Mouse (Mus musculus) bone marrow macrophage, adult 2 months (primary cell): ENCODE data around the gene Gm2174. TPM values are rescaled to one million over a fixed set of nuclear protein-coding genes. Genes with fewer than 3 reads are reported as not detected.

ENCODE experiments used
- H3K27ac ChIP-seq: 2 replicates; pipeline ENCODE4 v1.5.1; 2012; ENCODE audit warnings: low read depth, low read length; ENCODE audit not compliant: insufficient read depth
- H3K4me1 ChIP-seq: 2 replicates; pipeline ENCODE4 v1.6.1; 2012; ENCODE audit warnings: low read length; ENCODE audit not compliant: control insufficient read depth, insufficient read depth
- H3K4me3 ChIP-seq: 2 replicates; pipeline ENCODE4 v1.5.1; 2012; ENCODE audit warnings: mild to moderate bottlenecking, low read length, moderate library complexity; ENCODE audit not compliant: insufficient read depth
- CTCF ChIP-seq: IDR thresholded peaks from 2 replicates; pipeline ENCODE4 v1.5.1; 2012; ENCODE audit warnings: low read depth, mild to moderate bottlenecking, low read length, moderate library complexity
- POLR2A ChIP-seq: IDR thresholded peaks from 2 replicates; pipeline ENCODE4 v1.6.1; 2012; ENCODE audit warnings: mild to moderate bottlenecking, low read depth, low read length, borderline replicate concordance
- polyA plus RNA-seq: library from polyadenylated mRNA; stranded (reverse); fragments of >200 nt; gene quantifications from 2 replicates; pipeline ENCODE4 v1.2.4, GENCODE M21; 2012; ENCODE audit not compliant: missing spikeins, insufficient read depth, insufficient read length

Gene Gm2174
- 5.3 and 6.1 TPM in 2 replicates for polyA plus RNA-seq

DNA sequence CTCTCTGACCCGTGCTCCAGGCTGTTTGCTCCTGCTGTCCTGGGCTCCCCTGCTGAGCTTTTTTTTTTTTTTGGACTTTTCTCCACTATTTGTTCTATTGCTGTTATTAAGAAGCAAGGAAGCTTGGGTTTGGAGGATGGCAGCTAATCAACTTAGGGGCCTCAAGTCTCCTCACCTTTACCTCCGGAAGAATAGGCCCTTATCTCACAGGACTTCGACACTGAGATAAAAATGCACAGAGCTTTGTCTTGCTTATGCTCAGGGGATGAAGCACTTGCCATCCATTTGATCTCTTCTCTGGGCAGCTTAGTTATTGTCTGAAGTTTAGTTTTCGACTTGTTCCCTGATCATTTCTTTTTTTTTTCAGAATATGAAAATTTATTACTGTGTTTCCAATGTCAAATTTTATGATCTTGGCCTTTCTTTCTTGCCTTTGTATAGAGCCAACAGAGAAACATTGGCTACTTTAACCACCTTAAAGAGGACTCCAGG is at the start of gene Gm2174:
Gm2174 (plus strand) TSS at position 442 of the 492 bp plus-strand sequence.
- H3K27ac ChIP-seq = peak within 1 kb of the TSS; percentile 61

DNA sequence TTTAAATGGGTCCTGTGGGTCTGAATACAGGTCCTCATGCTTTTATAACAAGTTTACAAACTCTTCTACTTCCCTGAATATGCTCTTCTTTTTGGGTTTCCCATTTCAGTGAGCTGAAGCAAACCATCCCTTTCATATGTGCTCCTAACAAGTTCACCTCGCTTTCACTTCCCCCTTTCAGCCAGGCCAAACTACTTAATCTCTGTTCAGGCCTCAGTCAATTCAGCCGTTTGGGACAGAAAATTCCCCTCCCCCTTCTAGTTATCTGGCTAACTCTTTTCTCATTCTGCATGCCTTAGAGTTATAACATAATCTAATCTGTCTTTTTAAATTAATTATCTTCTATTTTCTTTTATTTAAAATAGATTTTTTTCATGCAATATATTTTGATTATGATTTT is 43.1 kb upstream of the Gm2174 start:
- Histone ChIP-seq H3K4me3 (no peak overlapping the region), H3K4me1 (no peaks in the 10 kb centered on the region), H3K27ac (no peak overlapping the region)
- no peak for TF ChIP-seq CTCF
- no peak for TF ChIP-seq POLR2A

More for the DNA sequence above, at the start of gene Gm2174:
- H3K4me1 ChIP-seq = peaks cover 27% of the 10 kb centered on the region
- TF ChIP-seq POLR2A (no peak), CTCF (no peak)
- no peak within 1 kb of the TSS for H3K4me3 ChIP-seq

- no peak overlapping the region for H3K4me3 ChIP-seq
These were observed 42.3 kb upstream of the Gm2174 start for GRCm38 (mm10) chrX:56405482-56405881.

DNA sequence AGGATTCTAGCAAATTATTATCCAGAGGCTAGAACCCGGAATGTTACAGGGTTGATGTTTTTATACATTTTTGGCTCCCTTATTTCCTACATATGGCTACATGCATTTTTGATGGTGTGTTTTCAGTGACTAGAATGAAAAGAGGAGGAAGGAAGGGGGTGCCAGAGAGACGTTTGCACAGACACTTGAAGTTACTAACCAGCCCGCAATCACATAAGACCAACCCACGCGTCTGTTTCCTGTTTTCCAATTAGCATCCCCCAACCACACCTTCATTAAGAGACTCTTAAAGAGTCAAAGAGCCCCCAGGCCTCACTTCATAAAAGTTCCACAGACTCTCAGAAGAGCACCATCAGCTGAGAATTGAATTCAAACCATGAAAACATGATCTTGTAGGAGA is 41.6 kb upstream of the Gm2174 start:
- H3K4me1 ChIP-seq = no peaks in the 10 kb centered on the region
- H3K27ac ChIP-seq = no peak overlapping the region
- no peak for TF ChIP-seq POLR2A
- no peak for TF ChIP-seq CTCF
- H3K4me3 ChIP-seq = no peak overlapping the region

More at GRCm38 (mm10) chrX:56405482-56405881, 42.3 kb upstream of the Gm2174 start:
- Histone ChIP-seq H3K4me1 (no peaks in the 10 kb centered on the region), H3K27ac (no peak overlapping the region)
- no peak for TF ChIP-seq CTCF
- TF ChIP-seq POLR2A = no peak

- no peak overlapping the region for H3K4me3 ChIP-seq
- peaks cover 15% of the 10 kb centered on the region for H3K4me1 ChIP-seq
- TF ChIP-seq POLR2A (no peak), CTCF (no peak)
- H3K27ac ChIP-seq = peak overlapping the region; percentile 81
These were observed 31.5 kb upstream of the Gm2174 start for GRCm38 (mm10) chrX:56416277-56416676.

DNA sequence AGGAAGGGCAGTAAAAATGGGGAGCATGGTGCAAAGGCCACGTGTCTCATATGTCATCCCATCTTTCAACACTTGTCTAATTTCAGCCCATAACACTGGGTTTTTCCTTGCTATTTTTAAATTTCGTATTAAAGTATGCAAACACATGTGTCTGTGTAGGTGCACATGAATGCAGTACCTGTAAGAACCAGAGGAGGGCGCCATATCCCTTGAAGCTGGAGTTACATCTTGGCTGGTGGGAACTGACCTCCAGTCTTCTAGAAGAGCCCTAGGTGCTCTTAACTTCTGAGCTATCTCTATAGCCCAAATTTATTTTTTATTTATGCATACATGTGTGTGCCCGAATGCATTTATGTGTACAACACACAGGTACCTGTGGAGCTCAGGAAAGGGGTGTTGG is 30.2 kb upstream of the Gm2174 start:
- Histone ChIP-seq H3K4me1 (peaks cover 15% of the 10 kb centered on the region), H3K4me3 (no peak overlapping the region), H3K27ac (no peak overlapping the region)
- TF ChIP-seq CTCF (no peak), POLR2A (no peak)

- peaks cover under 1% of the 10 kb centered on the region; the same call in 1 of the 2 replicates for H3K4me1 ChIP-seq
- H3K27ac ChIP-seq = no peak overlapping the region
- no peak overlapping the region for H3K4me3 ChIP-seq
- no peak for TF ChIP-seq POLR2A
- no peak for TF ChIP-seq CTCF
These were observed 17.2 kb upstream of the Gm2174 start for GRCm38 (mm10) chrX:56430601-56431000.

GRCm38 (mm10) chrX:56435758-56436283 is 11.9 kb upstream of the Gm2174 start:
- TF ChIP-seq CTCF (no peak), POLR2A (no peak)
- Histone ChIP-seq H3K4me3 (no peak overlapping the region), H3K4me1 (no peaks in the 10 kb centered on the region), H3K27ac (no peak overlapping the region)

DNA sequence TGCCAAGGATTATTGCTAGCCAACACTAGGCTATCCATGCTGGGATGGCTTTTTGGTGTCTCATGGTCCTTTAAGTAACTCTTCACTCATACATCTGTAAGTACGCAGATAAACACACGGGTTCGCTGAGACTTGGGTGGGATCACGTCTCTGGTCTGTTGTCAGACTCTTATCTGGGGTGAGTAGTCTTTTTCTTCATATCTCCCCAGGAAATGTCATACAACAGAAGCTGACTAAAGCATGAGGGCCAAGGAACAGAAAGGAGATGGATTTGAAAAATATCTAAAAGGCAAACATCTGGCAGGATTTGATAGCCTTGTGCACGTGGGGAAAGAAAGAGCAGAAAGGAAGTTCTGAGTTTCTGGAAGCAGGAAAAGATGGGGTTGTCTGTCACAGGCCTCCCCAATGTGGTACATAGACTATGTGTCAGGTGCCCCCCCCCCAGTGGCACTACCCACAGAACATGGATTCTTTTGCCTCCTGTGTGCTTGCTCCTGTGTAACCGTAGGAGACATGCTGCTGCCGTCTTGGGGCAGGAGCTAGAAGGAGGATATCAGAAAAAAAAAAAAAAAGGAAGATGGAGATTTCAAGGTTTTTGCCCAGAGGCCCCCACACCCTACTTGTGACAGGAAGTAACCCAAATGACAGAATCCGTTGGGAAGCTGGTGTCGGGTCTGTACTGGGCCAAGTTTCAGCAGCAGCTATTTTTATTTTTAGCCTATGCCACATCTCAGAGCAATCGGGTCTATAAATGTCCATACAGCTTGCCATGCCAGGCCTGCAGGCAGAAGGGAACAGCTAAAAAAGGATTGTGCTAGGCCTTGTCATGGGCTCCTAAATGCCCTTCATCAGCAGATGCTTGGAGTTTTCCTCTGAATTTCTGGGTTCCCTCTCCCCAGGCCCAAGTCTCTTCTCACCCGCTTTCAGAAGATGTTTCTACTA is 1.0 kb upstream of the Gm2174 start:
- no peak for TF ChIP-seq CTCF
- no peak for TF ChIP-seq POLR2A
- Histone ChIP-seq H3K4me3 (no peak overlapping the region), H3K27ac (peak overlapping the region; percentile 61), H3K4me1 (peaks cover 27% of the 10 kb centered on the region)
